Mouse (Mus musculus) regulatory T cell (primary cell): Measurements from ENCODE around the gene Susd6.

Experiments
- in situ Hi-C: fragments of 300-600 bp; cut with MboI, MseI; formaldehyde crosslinking; loops from one replicate; pipeline ENCODE4 v1.15.1; 2025; ENCODE audit warnings: high pct_unique_total_duplicates

Gene Susd6

GRCm38 (mm10) chr12:80838271-80838670 is 48.0 kb downstream of the Susd6 start:
- in situ Hi-C loops, result loop anchor here (5.0 kb wide), 1 partner anchor 79 kb away; no protein-coding TSS in a partner anchor

- in situ Hi-C loops, result loop anchor here (5.0 kb wide), 1 partner anchor 79 kb away; no protein-coding TSS in a partner anchor
Measured at GRCm38 (mm10) chr12:80838787-80839186, 48.5 kb downstream of the Susd6 start.

- in situ Hi-C loops, result loop anchor here (5.0 kb wide), 1 partner anchor 78 kb away; no protein-coding TSS in a partner anchor
Measured at GRCm38 (mm10) chr12:80839631-80840030, 49.3 kb downstream of the Susd6 start.

GRCm38 (mm10) chr12:80841618-80842017 is 51.3 kb downstream of the Susd6 start:
- in situ Hi-C loops, result no loop called here

- in situ Hi-C loops, result no loop called here
Measured at GRCm38 (mm10) chr12:80842609-80843008, 52.3 kb downstream of the Susd6 start.

- in situ Hi-C loops, result no loop called here
Measured at GRCm38 (mm10) chr12:80843236-80843635, 52.9 kb downstream of the Susd6 start.

- in situ Hi-C loops, result no loop called here
Measured at GRCm38 (mm10) chr12:80843651-80844444, 53.5 kb downstream of the Susd6 start.

- in situ Hi-C loops, result no loop called here
Measured at GRCm38 (mm10) chr12:80845901-80846300, 55.6 kb downstream of the Susd6 start.

- in situ Hi-C loops, result no loop called here
Measured at GRCm38 (mm10) chr12:80846861-80847268, 56.6 kb downstream of the Susd6 start.

- in situ Hi-C loops, result no loop called here
Measured at GRCm38 (mm10) chr12:80852001-80852400, 61.7 kb downstream of the Susd6 start.

- in situ Hi-C loops, result no loop called here
Measured at GRCm38 (mm10) chr12:80853737-80854136, 63.4 kb downstream of the Susd6 start.

- in situ Hi-C loops, result no loop called here
Measured at GRCm38 (mm10) chr12:80854671-80855070, 64.4 kb downstream of the Susd6 start.

GRCm38 (mm10) chr12:80855100-80855499 is 64.8 kb downstream of the Susd6 start:
- in situ Hi-C loops, result no loop called here

GRCm38 (mm10) chr12:80855581-80855980 is 65.3 kb downstream of the Susd6 start:
- in situ Hi-C loops, result no loop called here

GRCm38 (mm10) chr12:80857636-80858293 is 67.5 kb downstream of the Susd6 start:
- in situ Hi-C loops, result no loop called here

- in situ Hi-C loops, result no loop called here
Measured at GRCm38 (mm10) chr12:80858307-80858706, 68.0 kb downstream of the Susd6 start.

GRCm38 (mm10) chr12:80861916-80862315 is 71.6 kb downstream of the Susd6 start:
- in situ Hi-C loops, result no loop called here

- in situ Hi-C loops, result no loop called here
Measured at GRCm38 (mm10) chr12:80863370-80863769, 73.1 kb downstream of the Susd6 start.

GRCm38 (mm10) chr12:80865175-80865574 is 74.9 kb downstream of the Susd6 start:
- in situ Hi-C loops, result no loop called here

GRCm38 (mm10) chr12:80866023-80866422 is 75.7 kb downstream of the Susd6 start:
- in situ Hi-C loops, result no loop called here

- in situ Hi-C loops, result no loop called here
Measured at GRCm38 (mm10) chr12:80867083-80867482, 76.8 kb downstream of the Susd6 start.

- in situ Hi-C loops, result no loop called here
Measured at GRCm38 (mm10) chr12:80868401-80868800, 78.1 kb downstream of the Susd6 start.
